Mouse (Mus musculus) liver, adult (tissue): Measurements from ENCODE around the gene C2.

Experiments used
- GATA4 ChIP-seq: IDR thresholded peaks from 2 replicates; pipeline ENCODE4 v1.6.1; 2014; ENCODE audit warnings: mild to moderate bottlenecking, low read length; ENCODE audit not compliant: insufficient replicate concordance

Gene C2

DNA sequence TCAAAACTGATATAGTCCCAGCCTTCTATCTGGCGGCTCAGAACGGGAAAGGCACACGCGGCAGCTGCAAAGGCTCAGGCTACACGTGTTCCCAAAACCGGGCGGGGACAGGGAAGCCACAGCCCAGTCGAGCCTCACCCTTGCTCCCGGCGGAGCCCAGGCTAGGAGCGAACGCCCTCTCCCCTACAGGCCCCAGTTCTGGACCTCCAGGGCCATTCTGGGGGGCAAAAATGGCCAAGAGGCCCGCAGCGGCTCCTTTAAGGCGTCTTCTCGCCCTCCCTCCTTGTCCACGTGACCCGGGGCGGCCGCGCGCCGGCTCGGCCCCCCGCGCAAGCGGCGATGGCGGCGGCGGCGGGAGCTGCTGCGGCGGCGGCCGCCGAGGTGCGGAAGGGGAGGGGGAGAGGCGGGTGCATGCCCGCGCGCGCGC, at the start of gene C2, which contains the start of gene Ehmt2:
Gene C2, minus strand, starts transcription at position 106 of the 427 bp plus-strand sequence.
Gene Ehmt2, plus strand, starts transcription at position 310 of the 427 bp plus-strand sequence.
- TF ChIP-seq GATA4, result no peak

GRCm38 (mm10) chr17:34947606-34948005, 49.5 kb upstream of the C2 start:
- TF ChIP-seq GATA4, result no peak

DNA sequence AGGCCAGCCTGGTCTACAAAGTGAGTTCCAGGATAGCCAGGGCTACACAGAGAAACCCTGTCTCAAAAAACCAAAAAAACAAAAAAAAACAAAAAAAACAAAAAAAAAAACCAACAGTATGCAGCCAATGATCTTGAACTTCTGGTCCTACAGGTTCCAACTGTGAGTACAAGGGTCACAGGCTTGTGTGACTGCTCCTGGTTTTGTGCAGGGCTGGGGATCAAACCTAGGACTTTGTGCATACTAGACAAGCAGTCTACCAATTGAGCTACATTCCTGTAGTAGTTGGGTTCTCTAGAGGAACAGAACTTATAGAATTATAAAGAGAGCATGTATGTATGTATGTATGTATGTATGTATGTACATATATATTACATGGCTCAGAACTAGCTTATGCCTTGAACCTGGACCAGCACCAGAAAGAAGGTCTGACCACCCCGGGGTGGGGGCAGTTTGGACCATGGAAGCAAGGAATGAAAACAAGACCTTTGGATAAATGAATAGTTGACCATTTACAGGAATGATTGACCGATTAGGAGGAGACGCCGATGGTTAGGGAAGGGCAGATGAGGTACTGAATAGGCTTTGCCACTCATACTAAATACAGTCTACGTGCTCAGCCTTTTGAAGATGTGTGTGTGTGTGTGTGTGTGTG, 48.5 kb upstream of the C2 start:
- TF ChIP-seq GATA4, result no peak

DNA sequence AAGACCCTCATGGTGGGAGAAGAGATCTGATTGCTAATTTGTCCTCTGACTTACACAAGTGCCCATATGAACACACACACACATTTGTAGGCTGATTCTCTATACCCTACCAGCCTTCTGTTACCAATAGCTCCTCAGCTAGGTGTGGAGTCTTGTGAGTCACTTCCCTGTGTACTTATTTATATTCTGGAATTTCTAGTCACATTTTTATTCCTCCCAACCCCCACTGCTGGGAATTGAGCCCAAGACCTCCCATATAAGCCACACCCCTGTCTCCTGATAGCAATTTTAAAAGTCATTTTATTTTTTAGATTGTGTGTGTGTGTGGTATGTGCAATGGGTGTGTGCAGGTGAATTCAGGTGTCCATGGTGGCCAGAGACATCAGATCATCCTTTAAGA, 46.3 kb upstream of the C2 start:
- TF ChIP-seq GATA4, result no peak

DNA sequence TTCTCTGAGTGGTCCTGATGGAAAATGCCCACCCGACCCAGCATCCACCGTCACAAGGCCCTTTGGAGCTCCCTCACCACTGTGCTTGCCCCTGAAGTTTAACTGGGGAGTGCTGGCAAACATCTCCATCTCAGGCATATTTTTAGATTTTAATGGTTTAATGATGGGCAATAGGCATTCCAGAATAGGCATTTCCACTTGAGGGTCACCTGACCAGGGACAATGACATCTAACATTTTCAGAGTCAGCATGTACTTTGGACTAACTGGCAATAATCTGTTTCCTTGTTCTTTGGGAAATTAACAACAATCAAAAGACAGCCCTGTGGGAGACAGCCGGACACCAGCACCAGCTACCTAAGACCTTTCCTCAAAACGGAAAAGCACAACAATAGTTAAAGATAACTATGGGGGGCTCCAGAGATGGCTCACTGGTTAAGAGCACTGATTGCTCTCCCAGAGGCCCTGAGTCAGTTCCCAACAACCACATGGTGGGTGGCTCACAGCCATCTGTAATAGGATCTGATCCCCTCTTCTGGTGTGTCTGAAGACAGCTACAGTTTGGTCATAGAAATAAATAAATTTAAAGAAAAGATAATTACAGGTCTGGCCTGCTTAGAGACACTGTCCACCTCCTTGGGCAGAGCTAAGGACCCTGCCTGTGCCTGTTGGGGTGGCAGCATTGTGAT, 45.2 kb upstream of the C2 start:
- TF ChIP-seq GATA4, result no peak

DNA sequence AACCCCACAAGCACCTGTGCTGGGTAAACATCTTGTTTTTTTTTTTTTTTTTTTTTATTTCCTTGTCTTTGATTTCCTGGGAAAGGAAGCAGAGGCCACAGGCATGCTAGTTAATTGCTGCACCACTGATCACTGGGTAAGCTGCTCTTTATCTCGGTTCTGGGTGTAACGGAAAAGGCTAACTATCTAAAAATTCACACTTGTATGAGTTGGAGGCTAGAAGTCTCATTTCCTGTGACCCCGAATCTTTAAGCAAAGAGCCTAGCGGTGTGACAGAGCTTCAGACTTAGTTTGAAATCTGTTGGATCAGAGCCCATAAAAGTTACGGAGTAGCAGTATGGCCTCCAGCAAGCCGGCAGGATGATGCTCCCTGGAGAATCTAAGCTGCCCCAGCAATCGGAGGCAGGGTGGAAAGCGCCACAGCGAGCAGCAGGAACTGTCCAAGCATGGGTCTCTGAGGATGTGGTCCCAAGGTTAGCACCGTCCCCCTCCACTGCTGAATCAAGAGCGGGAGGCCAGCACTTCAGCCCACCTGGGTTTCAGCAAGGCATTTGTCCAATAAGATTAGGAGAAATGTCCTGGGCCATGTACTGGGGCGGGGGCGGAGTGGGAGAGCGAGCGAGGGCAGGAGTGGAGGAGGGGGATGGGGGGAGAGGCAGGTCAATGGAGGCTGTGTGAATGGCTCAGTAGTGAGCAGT, 43.4 kb upstream of the C2 start:
- no peak; the same call in 1 of the 2 replicates for TF ChIP-seq GATA4

- TF ChIP-seq GATA4, result no peak
Observed at GRCm38 (mm10) chr17:34937960-34938505, 40.0 kb upstream of the C2 start.

- TF ChIP-seq GATA4, result no peak
Observed at GRCm38 (mm10) chr17:34934830-34935229, 36.8 kb upstream of the C2 start.

DNA sequence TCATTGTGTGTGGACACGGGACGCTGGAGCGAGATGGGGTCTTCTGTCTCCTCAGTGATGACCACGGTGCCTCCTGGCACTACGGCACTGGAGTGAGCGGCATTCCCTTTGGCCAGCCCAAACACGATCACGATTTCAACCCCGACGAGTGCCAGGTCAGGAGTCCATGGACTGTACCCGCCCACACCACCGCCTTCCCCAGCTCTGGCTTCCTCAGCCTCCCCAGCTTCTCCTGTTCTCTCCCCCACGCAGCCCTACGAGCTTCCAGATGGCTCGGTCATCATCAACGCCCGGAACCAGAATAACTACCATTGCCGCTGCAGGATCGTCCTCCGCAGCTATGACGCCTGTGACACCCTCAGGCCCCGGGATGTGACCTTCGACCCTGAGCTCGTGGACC, 36.0 kb upstream of the C2 start:
- TF ChIP-seq GATA4, result no peak

DNA sequence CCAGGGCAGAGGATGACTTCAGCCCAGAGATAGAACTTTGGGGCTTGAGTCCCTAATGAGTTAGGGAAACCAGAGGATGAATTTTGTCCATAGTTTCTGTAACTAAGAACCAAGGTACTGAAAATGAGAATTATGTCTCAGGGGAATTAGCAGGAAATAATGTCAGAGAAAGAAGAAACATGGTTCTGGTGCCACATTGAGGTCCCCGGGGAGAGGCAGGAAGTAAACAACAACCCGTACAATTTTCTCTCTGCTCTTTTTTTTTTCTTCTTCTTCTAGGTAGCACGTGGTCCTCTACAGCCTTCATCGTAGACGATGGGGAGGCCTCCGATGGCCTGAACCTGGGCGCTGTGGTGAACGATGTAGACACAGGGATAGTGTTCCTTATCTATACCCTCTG, 34.2 kb upstream of the C2 start:
- TF ChIP-seq GATA4, result no peak

DNA sequence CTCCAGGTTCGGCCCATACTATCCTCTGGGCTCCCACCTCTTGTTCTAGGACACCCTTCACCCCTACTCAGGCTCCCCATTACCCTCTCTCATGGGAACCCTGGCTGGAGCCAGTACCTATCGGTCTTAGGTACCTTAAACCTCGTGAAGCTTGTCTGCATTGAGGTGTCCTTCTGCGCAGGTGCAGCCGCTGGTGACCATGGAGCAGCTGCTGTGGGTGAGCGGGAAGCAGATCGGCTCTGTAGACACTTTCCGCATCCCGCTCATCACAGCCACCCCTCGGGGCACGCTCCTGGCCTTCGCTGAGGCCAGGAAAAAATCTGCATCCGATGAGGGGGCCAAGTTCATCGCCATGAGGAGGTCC, 33.7 kb upstream of the C2 start:
- no peak for TF ChIP-seq GATA4

- peak; percentile 30; the same call in 1 of the 2 replicates for TF ChIP-seq GATA4
Observed at GRCm38 (mm10) chr17:34931061-34931734, 33.1 kb upstream of the C2 start, which contains the start of gene Neu1. TSS of gene Neu1 (plus strand) at chr17:34931253.

DNA sequence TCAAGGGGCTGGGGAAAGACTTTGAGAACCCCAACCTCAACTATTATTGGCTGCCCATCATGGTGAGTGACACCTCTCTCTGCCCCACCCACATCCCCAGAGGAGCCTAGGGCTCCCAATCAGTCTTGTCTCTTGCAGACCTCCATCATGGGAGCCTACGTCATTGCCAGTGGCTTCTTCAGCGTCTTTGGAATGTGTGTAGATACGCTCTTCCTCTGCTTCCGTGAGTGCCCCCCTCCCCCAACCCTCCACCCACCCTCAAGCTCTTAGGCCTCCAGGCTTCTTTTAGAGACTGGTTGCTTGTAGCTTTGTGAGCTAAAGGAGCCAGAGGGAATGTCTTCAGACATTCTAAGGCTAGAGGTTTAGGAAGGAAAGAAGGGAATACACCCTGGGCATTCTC, 30.8 kb upstream of the C2 start:
- TF ChIP-seq GATA4, result no peak

DNA sequence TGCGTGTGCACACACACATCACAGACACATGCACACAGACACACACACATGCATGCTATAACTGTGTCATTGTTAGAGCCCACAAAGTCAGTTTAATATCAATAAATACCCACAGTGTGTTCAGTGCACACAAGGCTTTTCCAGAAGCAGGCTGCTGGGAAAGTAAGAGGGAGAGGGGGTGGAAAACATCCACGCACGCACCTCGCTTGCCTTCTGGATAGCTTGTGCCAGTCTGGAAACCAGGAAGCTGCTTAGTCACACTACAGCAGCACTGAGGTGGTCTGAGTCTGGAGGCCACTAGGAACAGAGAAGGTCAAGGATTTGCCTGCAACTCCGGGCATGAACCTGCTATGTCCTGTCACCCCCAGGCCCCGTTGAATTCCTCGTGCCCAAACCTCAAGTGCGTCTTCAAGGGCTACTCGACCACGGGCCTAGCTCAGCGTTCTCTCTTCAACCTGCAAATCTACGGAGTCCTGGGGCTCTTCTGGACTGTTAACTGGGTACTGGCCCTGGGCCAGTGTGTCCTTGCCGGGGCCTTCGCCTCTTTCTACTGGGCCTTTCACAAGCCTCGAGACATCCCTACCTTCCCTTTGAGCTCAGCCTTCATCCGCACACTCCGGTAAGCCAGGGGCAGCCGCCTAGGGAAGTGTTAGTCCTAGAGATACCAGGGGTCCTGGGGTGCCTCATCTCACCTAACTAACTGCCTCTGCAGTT, 29.4 kb upstream of the C2 start:
- TF ChIP-seq GATA4, result no peak

- no peak for TF ChIP-seq GATA4
Observed at GRCm38 (mm10) chr17:34924258-34924657, 26.2 kb upstream of the C2 start.
